Mouse (Mus musculus): ENCODE results near the gene Comtd1.

Comtd1 gene

GRCm38 (mm10) chr14:21806203-21806602 is 42.6 kb downstream of the Comtd1 start:
- ATAC-seq (ENCODE audit: low TSS enrichment), result no peak

GRCm38 (mm10) chr14:21802543-21803206 is 46.1 kb downstream of the Comtd1 start:
- no peak for ATAC-seq (ENCODE audit: low TSS enrichment)

- ATAC-seq (ENCODE audit: low TSS enrichment), result no peak
Measured at GRCm38 (mm10) chr14:21801624-21802023, 47.2 kb downstream of the Comtd1 start.

GRCm38 (mm10) chr14:21800641-21801040 is 48.1 kb downstream of the Comtd1 start:
- ATAC-seq (ENCODE audit: low TSS enrichment), result no peak
